Mouse (Mus musculus): ENCODE results near the gene Pibf1.

Gene Pibf1

DNA sequence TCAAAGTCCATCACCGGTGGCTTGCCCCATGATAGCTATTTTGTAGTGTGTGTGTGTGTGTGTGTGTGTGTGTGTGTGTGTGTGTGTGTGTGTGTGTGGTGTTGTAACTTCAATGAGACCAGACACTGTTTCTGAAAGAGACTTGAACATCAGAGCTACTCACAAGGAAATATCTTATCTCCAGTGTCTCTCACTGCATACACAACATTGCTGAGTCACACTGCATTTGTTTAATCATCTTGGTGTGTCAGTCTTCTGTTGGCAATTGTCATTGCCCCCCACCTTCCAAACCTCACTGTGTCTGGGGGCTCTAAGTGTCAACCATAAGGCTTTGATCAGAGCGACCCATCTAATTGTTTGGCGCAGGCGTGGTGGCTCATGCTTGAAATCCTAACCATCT lies 186.3 kb downstream of the Pibf1 start:
- CTCF ChIA-PET = no interaction called here
- POLR2A ChIA-PET = interaction anchor here in 3 of 4 experiments (0.6 to 2.1 kb wide), 6 partner anchors 11 to 18 kb away, joined by 3 to 14 read pairs (median 6); partner anchors contain the start of gene Klf5 (in 2 of the 3)

DNA sequence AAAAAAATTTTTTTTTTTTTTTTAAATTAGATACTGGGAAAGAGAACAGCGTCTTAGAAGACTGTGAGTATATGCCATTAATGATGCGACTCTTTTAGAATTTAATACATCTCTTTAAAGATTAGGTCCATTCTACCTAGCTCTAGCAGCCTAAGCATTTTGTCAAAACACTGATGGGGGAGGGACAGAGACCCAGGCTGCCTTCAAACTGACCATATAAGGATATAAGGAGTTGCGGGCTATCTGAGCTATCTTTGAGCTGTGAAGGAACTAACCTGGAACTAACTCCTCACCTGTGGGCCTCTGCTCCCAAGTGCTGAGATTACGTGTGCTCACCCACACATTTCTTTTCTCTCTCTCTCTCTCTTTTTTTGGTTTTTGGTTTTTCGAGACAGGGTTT lies 193.0 kb downstream of the Pibf1 start:
- POLR2A ChIA-PET = interaction anchor here (0.5 to 3.4 kb wide), 33 partner anchors 9 to 150 kb away, joined by 3 to 25 read pairs (median 5); no protein-coding TSS in a partner anchor
- CTCF ChIA-PET = no interaction called here

DNA sequence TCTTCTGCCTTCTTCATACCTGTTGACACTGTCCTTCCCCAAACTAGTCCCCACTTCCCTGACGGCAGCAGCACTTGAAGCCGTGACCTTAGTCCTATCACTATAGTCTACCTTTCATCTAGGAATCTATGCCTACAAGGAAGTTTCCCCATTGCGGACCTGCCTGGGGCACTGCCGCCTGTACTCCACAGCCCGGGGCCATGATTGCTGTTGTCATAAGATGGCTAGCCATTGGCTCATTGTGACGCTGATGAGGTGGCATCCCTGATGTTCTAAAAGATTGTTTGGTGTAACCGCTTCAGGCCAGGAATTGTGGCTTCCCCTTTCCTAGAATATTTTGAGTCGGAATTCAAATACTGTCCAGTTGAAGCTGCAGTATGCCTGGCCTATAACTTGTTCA lies 195.2 kb downstream of the Pibf1 start:
- ChIA-PET CTCF (no interaction called here), POLR2A (interaction anchor here in 3 of 4 experiments (0.6 to 8.2 kb wide), 13 partner anchors 10 to 73 kb away, joined by 3 to 187 read pairs (median 8); no protein-coding TSS in a partner anchor)

DNA sequence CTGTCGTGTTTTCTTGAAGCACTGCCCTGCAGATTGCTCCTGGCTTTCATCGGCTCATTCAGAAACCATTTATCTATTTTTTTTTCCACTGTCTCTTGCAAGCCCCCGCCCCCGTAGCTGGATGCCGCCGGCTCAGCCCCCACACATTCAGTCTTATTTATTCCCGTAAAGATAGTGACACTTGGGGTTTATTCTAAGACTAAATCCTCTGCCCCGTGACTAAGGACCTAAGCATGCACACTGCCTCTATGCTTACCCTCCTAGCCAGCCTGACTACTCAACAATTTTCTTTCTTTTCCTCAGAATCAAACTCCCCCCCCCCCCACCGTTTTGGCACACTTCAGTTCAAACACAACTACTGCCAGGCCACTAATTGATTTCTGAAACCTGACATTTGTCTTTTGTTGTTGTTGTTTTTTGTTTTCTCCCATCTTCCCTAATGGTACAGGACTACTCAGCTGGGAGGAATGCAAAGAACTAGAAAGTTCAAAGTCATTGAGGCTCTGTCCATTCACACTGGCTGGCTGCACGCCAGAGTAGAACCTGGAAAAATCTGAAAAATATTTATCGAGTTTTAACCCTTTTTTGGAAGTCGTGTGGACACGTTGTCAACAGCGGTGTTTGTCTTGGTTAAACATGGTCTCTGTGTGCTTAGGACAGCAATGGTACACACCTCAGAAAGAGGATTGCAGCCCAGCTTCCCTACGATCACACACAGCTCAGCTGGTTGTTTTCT lies 196.6 kb downstream of the Pibf1 start:
- POLR2A ChIA-PET = interaction anchor here (0.5 to 8.2 kb wide), 28 partner anchors 9 to 599 kb away, joined by 3 to 187 read pairs (median 4); partner anchors contain the start of genes Dis3 (in 1 of the 4) and Pibf1 (in 1 of the 4)
- CTCF ChIA-PET = interaction anchor here in 1 of 4 experiments (0.6 kb wide), 4 partner anchors 41 to 851 kb away, joined by 6 to 14 read pairs (median 8); no protein-coding TSS in a partner anchor

DNA sequence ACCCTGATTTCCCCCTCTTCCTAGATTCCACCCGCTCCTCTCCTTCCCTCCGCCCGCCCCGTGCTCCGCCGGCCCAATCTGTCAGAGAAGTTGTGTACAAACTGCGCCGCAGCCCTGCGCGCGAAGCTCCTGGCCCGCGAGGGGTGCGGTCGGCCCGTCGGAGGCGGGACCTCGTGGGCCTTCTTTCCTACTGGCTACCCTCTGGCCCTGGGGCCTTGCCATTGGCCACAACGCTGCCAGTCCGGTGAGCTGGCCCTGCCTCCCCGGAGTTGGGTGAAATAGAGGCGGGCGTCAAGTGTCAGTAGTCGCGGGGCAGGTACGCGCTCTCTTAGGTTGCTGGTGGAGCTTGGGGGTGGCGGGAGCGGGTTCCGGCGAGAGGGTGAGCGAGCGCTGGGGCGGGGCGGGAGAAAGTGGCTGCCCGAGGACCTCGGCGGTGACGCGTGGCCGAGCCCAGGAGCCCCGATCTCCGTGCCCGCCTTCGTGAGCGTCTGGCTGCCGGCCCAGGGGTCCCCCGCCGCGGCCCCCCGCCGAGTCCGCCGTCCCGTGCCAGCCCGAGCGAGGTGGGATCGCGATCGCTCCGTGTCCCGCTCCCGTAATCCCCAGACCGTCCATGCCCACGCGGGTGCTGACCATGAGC lies 199.3 kb downstream of the Pibf1 start, which contains the start of gene Klf5:
Gene Klf5, plus strand, starts transcription at position 307 of the 637 bp plus-strand sequence.
- ChIA-PET CTCF (interaction anchor here in 2 of 4 experiments (0.6 to 1.4 kb wide), 9 partner anchors 11 to 398 kb away, joined by 3 to 11 read pairs (median 3); no protein-coding TSS in a partner anchor), POLR2A (interaction anchor here (0.5 to 8.2 kb wide), 132 partner anchors 9 to 1451 kb away, joined by 3 to 187 read pairs (median 5); partner anchors contain the start of genes Dis3 (in 3 of the 4), Pibf1 (in 3 of the 4) and Mzt1 (in 1 of the 4))

DNA sequence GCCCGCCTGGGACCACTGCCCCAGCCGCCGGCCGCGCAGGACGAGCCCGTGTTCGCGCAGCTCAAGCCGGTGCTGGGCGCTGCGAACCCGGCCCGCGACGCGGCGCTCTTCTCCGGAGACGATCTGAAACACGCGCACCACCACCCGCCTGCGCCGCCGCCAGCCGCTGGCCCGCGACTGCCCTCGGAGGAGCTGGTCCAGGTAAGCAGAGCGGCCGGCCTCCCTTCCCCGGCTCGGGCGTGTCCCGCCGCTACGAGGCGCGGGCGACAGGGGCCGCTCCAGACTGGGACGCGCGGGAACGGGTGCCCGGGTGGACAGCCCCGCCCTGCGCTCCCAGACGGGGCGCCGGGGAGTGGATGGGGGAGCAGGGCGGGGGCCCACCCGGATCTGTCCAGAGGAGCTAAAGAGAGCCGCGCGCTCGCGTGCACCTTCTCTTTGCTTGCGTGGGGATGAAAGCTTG lies 199.8 kb downstream of the Pibf1 start:
- CTCF ChIA-PET = interaction anchor here in 2 of 4 experiments (1.1 to 1.3 kb wide), 3 partner anchors 21 to 156 kb away, joined by 3 to 11 read pairs (median 3); no protein-coding TSS in a partner anchor

DNA sequence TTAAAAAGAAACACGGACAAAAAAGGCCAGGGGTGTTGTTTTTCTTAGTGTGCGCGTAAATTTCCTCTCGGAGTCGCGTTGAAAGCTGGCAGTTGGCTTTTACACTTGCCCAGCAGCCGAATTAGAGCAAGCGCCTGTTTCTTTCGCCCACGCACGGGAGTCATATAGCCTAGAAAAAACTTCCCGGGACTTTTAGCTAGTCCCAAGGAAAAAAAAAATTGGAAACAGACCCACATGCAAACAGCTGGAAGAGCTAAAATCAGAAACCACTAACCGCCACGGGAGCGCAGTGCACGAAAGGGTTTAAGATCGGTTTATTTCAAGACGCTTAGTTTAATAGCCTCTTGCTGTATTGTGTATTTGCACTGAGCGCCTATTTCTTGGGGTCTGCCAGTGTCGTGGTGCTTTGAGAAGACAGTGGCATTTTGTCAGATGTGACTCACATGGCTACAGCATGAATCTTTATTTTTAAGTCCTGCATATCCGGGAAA lies 200.5 kb downstream of the Pibf1 start:
- ChIA-PET POLR2A (interaction anchor here (0.6 to 8.2 kb wide), 56 partner anchors 8 to 210 kb away, joined by 3 to 187 read pairs (median 11); partner anchors contain the start of genes Dis3 (in 3 of the 4) and Pibf1 (in 3 of the 4)), CTCF (interaction anchor here in 1 of 4 experiments (1.1 kb wide), 1 partner anchor 47 kb away, joined by 3 read pairs; no protein-coding TSS in a partner anchor)

More for the DNA sequence above, 199.8 kb downstream of the Pibf1 start:
- POLR2A ChIA-PET = interaction anchor here (0.5 to 8.2 kb wide), 105 partner anchors 9 to 596 kb away, joined by 3 to 187 read pairs (median 6); partner anchors contain the start of genes Dis3 (in 3 of the 4), Pibf1 (in 3 of the 4) and Mzt1 (in 1 of the 4)

DNA sequence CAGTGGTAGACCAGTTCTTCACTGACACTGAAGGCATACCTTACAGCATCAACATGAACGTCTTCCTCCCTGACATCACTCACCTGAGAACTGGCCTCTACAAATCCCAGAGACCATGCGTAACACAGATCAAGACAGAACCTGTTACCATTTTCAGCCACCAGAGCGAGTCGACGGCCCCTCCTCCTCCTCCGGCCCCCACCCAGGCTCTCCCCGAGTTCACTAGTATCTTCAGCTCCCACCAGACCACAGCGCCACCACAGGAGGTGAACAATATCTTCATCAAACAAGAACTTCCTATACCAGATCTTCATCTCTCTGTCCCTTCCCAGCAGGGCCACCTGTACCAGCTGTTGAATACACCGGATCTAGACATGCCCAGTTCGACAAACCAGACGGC lies 202.2 kb downstream of the Pibf1 start:
- CTCF ChIA-PET = interaction anchor here in 3 of 4 experiments (0.6 to 1.5 kb wide), 6 partner anchors 12 to 159 kb away, joined by 3 to 8 read pairs (median 4); no protein-coding TSS in a partner anchor
- POLR2A ChIA-PET = interaction anchor here (0.6 to 8.2 kb wide), 32 partner anchors 8 to 226 kb away, joined by 3 to 187 read pairs (median 5); no protein-coding TSS in a partner anchor
